Comparison of ENCODE assay signal across 14 mouse cellular contexts in the genomic region with DNA sequence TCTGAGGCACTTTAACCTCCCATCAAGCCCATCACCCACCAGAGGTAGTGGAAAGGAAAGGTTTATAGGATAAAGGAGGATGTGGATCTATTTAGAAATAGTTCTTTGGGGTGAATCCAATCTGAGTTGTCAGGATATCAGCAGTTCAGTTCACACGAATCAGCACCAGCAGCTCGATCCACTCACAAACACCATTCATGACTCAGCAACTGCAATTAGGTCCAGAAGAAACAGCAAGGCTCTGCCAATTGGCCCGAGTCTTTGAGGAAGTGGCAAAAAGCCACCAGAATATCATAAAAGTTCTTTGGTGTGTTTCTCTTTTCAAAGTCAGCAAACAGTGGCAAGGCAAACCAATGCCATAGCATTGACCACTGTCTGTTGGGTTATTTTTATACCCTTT.
"Had no signal": no experiment of that assay in that cellular context is flagged by ENCODE, and none has a peak within 500 bp of the region (broad histone marks: within the 10 kb centered on the region; RNA-seq: fewer than 3 reads in every experiment).

No protein-coding gene starts in this region.

- H3K27ac ChIP-seq: midbrain, embryonic 12.5 days; neural tube, embryonic 12.5 days; stomach, embryonic 15.5 days; stomach, postnatal 0 days had no signal

- H3K9ac ChIP-seq: midbrain, embryonic 12.5 days; neural tube, embryonic 12.5 days; stomach, embryonic 15.5 days had no signal

- H3K27me3 ChIP-seq: midbrain, embryonic 12.5 days; neural tube, embryonic 12.5 days; stomach, embryonic 15.5 days had no signal

- H3K4me3 ChIP-seq: midbrain, embryonic 12.5 days; myocyte; neural tube, embryonic 12.5 days; stomach, embryonic 15.5 days had no signal

- H3K4me2 ChIP-seq: midbrain, embryonic 12.5 days; neural tube, embryonic 12.5 days; stomach, embryonic 15.5 days had no signal

- H3K36me3 ChIP-seq: midbrain, embryonic 12.5 days; neural tube, embryonic 12.5 days; stomach, embryonic 15.5 days had no signal

- H3K9me3 ChIP-seq: midbrain, embryonic 12.5 days; neural tube, embryonic 12.5 days; stomach, embryonic 15.5 days had no signal

- ATAC-seq: midbrain, embryonic 16.5 days had no signal

- DNase-seq: lung, adult 2 months; lung, postnatal 10 days; lung, postnatal 4 days; midbrain, embryonic 14.5 days; right cerebral cortex, postnatal 14 days; thymus, adult 2 months; thymus, postnatal 25 days; thymus, postnatal 4 days had no signal
